Mouse (Mus musculus) thymus, postnatal 10 days (tissue): ENCODE data around the gene Tmem52b.
"Not testable (repeated sequence)": the region's sequence is repeated elsewhere in the genome, so short reads cannot be mapped to it uniquely, and the experiment has no call there.

ENCODE experiments used
- DNase-seq, 2 experiments: peaks; one replicate each; pipeline ENCODE4 v3.0.0; 2021; ENCODE audit warnings: low spot score in 2 of 2

Tmem52b gene

GRCm38 (mm10) chr6:129512367-129512766, at the start of gene Tmem52b:
Gene Tmem52b, plus strand, starts transcription at chr6:129512555.
- no peak for DNase-seq

- no peak for DNase-seq
Observed at GRCm38 (mm10) chr6:129471386-129471785, 41.0 kb upstream of the Tmem52b start.

- no peak for DNase-seq
Observed at GRCm38 (mm10) chr6:129472627-129473026, 39.7 kb upstream of the Tmem52b start.

GRCm38 (mm10) chr6:129476404-129477126, 35.8 kb upstream of the Tmem52b start:
- DNase-seq: peak in 1 of 2 experiments; percentile 6

- no peak for DNase-seq
Observed at GRCm38 (mm10) chr6:129480089-129480958, 32.0 kb upstream of the Tmem52b start.

- no peak for DNase-seq
Observed at GRCm38 (mm10) chr6:129494924-129495323, 17.4 kb upstream of the Tmem52b start.

- DNase-seq: no peak
Observed at GRCm38 (mm10) chr6:129497345-129498218, 14.8 kb upstream of the Tmem52b start.

- not testable (repeated sequence) for DNase-seq
Observed at GRCm38 (mm10) chr6:129499516-129499915, 12.8 kb upstream of the Tmem52b start.

GRCm38 (mm10) chr6:129503471-129503870, 8.9 kb upstream of the Tmem52b start:
- DNase-seq: no peak

GRCm38 (mm10) chr6:129507024-129507423, 5.3 kb upstream of the Tmem52b start, which contains the start of gene Olr1:
Gene Olr1, minus strand, starts transcription at chr6:129507165.
- DNase-seq: no peak

GRCm38 (mm10) chr6:129510120-129510911, 2.0 kb upstream of the Tmem52b start:
- no peak for DNase-seq

GRCm38 (mm10) chr6:129512868-129513267, 513 bp downstream of the Tmem52b start:
- no peak for DNase-seq

- DNase-seq: no peak
Observed at GRCm38 (mm10) chr6:129513409-129513808, 1.1 kb downstream of the Tmem52b start.

GRCm38 (mm10) chr6:129514376-129514775, 2.0 kb downstream of the Tmem52b start:
- DNase-seq: no peak

GRCm38 (mm10) chr6:129515068-129515467, 2.7 kb downstream of the Tmem52b start:
- DNase-seq: no peak

- no peak for DNase-seq
Observed at GRCm38 (mm10) chr6:129516388-129516787, 4.0 kb downstream of the Tmem52b start.

GRCm38 (mm10) chr6:129517752-129518408, 5.5 kb downstream of the Tmem52b start:
- peak in 1 of 2 experiments; percentile 19 for DNase-seq

GRCm38 (mm10) chr6:129526069-129526468, 13.7 kb downstream of the Tmem52b start:
- no peak for DNase-seq

- DNase-seq: no peak
Observed at GRCm38 (mm10) chr6:129527416-129527815, 15.1 kb downstream of the Tmem52b start.

- DNase-seq: no peak
Observed at GRCm38 (mm10) chr6:129529605-129530004, 17.2 kb downstream of the Tmem52b start.
